Mouse (Mus musculus): Measurements from ENCODE around the gene Gga1.

The Gga1 gene

DNA sequence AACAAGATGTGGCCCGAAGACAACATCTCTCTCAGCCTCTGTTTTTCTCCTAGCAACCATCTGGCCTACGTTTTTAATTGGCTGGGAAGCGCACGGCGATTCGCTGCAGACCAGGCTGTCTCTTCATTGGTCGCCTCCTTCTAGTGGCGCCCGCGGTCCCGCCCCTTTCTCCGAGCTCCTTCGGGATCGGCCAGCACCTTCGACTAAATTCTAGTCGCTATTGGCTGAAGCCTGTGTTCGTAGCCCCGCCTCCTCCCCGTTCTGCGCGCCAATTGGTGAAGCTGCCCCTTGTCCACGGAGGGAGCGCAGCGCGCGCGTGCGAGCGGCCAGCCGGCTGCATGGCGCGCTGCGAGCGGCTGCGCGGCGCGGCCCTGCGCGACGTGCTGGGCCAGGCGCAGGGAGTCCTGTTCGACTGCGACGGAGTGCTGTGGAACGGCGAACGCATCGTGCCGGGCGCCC is 36.7 kb downstream of the Gga1 start, which contains the start of gene Pdxp:
Pdxp (plus strand) TSS at position 288 of the 459 bp plus-strand sequence.
- DNase-seq (ENCODE audit: low spot score in 2 of 2), result peak; percentile 97 to 98

DNA sequence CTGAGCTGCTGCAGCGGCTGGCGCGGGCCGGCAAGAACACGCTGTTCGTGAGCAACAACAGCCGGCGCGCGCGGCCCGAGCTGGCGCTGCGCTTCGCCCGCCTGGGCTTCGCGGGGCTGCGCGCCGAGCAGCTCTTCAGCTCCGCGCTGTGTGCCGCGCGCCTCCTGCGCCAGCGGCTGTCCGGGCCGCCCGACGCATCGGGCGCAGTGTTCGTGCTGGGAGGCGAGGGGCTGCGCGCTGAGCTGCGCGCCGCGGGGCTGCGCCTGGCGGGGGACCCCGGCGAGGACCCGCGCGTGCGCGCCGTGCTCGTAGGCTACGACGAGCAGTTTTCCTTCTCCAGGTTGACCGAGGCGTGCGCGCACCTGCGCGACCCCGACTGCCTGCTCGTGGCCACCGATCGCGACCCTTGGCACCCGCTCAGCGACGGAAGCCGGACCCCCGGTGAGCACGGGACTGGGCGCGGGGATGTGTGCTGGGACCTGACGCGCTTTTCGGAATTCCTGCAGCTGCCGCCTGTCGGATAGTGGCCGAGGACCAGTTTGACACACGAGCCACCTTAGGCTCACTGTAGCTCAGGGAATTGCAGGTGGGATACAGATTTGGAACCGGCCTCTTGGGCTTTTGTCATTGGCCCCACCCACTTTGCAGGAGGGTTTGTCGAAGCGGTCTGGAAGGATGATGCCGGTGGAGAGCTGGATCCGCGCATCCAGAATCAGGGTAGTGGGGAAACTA is 37.3 kb downstream of the Gga1 start:
- no peak for DNase-seq (ENCODE audit: low spot score in 2 of 2)

DNA sequence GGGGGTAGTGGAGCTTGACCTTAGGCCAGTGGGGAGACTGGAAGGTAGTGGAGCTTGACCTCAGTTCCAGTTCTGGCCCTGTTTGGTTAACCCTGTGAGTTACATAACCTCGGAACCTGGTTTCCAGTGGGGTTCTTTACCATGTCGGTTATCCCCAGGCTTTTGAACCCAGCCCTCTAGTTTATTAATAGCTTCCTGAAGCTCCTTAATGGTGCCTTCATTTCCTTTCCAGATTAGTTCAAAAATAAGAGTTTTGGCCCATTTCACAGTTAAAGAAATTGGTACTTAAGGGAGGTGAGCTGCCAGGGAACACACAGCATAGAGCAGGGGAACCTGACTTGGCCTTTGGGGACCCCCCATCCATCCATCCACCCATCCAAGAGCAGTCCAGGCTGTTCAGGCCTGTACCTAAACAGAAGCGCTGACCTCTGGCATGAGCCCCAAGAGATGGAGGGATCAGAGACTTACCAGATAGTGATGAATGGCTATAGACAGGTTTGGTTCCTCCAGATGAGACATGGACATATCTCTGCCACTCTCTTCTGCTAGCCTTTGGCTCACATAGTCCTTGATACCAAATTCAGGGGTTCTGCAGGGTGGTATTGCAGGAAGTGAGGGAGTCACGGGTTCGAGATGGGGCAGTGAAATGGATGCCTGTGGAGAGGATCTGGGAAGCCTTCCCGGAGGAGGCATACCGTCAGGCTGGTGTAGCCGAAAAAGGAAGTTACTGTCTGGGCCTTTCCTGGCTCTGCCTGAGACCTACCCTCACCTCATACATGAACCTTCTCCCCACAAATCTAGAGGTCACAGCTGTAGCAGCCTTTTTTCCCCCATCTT is 38.1 kb downstream of the Gga1 start:
- DNase-seq (ENCODE audit: low spot score in 2 of 2), result no peak

DNA sequence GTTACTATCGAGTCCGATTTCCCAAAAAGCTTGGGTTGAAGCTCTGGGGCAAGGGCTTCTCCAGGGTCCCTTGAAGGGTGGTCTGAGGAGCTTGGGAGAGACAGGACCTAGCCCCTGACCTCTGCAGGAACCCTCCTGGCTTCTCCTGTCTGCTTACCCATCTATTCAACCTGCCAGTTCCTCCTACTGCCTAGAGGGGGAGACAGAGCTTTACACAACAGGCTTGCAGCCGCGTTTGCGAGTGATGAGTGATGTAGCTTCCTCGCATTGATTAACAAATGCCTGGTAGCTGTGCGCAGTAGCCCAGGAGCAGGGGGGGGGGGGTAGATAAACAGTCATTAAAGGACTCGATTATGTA is 38.6 kb downstream of the Gga1 start:
- DNase-seq (ENCODE audit: low spot score in 2 of 2), result peak; percentile 74 to 80

DNA sequence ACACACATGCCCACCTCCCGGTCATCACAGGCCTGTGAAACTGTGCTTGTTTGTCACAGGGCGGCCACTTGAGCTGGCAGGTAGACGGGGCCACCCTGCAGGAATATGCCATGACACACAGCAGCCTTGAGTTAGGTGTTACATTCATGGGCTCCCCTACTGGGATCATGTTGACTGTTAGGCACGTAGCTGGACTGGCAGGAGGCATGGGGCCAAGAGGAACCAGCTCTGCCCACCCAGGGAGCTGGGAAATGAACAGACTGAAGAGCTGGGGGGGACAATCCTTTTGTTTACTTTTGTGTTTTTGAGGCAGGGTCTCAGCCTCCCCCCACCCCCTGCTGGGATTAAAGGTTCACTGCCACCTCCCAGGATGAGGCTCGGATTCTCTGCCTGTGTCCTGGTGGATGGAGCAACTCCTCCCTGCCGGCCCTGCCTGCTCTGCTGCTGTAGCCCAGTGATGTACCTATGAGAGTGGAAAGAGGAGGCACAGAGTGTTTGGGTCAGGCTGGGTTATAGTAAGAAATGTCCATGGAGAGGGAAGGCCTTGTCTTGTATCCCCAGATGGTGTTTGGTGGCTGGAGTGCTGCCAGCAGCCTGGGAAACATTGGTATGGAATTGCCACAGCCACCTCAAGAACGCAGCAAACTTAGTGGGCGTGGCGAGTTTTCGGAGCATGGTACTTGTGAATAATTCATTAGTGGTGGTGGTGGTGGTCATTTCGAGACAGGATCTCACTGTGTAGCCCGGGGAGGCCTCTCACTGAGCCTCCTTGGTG is 39.2 kb downstream of the Gga1 start:
- no peak for DNase-seq (ENCODE audit: low spot score in 2 of 2)

DNA sequence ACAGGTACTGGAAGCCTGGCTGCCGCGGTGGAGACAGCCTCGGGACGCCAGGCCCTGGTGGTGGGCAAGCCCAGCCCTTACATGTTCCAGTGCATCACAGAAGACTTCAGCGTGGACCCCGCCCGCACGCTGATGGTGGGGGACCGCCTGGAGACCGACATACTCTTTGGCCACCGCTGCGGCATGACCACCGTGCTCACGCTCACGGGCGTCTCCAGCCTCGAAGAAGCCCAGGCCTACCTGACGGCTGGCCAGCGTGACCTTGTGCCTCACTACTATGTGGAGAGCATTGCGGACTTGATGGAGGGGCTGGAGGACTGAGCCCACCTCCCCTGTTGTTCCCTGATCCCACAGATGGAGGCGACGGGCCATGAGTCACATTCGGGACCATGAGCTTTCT is 41.1 kb downstream of the Gga1 start:
- no peak for DNase-seq (ENCODE audit: low spot score in 2 of 2)

DNA sequence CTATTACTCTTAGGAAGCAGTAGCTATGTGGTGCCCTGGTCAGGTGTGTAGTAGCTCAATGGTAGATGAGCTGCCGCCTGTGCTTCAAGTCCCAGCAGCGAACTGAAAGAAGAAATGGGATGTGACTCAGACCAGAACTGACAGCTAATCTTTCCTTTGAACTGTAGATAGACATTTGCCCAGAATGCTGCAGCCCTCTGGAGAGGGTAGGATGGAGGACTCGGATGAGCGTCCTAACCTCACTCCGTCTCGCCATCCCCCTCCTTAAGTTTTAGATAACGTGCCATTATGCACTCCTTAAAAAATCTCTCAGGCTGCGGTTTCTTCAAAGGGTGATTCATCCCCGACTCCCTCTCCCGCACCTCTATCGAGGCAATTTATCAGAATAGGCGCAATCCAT is 42.9 kb downstream of the Gga1 start:
- no peak for DNase-seq (ENCODE audit: low spot score in 2 of 2)

DNA sequence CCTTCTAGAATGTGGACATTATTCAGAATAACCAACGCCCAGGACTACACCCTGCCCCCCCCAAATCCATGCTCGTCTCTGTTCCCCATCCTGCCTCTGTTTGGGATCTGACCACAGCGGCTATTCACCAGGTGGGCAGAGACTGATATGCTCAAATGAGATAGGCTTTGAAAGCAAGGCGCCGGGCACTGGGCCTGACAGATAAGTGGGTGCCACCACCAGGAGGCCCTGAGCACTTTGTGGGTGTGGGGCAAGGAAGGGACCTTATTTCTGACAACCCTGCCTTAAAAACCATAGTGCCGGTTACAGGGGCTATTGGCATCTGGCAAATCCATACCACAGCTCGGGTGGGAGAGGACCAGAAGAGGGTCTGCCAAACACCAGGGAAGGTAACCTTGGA is 45.7 kb downstream of the Gga1 start:
- peak; percentile 52 to 59 for DNase-seq (ENCODE audit: low spot score in 2 of 2)

DNA sequence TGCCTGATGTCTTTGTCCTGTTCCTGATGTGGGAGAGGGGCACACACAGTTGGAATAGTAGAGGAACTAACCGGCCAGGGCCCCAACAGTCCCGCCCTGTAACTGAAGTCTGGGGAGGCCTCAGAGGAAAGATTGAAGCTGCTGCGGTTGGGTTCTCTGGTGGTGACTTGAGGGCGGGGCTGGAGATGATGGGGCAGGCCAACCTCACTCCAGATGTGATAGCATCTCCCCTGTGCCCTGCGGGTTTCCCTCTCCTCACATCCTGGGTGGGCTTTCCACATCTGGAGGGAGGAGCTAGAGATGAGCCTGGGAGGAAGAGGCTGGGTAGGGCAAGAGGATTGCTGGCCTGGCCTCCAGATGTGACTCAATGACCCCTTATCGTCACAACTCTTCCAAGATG is 46.6 kb downstream of the Gga1 start:
- peak; percentile 73 for DNase-seq (ENCODE audit: low spot score in 2 of 2)

DNA sequence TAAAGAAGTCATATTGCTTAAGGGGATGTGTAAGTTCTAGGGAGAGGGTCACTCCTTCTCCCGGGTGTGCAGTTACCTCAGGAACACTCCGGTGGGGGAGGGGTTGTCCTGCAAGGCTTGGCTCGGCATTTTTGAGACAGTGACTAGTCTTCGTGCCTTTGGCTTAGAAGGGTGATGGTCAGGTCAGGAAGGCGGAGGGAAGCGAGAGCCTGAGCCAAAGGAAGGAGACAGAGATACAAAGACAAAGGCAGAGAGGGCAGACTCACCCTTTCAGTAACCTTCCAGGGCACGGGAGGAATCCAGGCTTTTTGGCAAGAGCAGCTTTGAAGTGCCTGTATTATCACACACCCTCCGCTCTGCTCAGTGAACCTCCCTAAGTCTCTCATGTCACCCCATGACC is 48.1 kb downstream of the Gga1 start:
- DNase-seq (ENCODE audit: low spot score in 2 of 2), result no peak

DNA sequence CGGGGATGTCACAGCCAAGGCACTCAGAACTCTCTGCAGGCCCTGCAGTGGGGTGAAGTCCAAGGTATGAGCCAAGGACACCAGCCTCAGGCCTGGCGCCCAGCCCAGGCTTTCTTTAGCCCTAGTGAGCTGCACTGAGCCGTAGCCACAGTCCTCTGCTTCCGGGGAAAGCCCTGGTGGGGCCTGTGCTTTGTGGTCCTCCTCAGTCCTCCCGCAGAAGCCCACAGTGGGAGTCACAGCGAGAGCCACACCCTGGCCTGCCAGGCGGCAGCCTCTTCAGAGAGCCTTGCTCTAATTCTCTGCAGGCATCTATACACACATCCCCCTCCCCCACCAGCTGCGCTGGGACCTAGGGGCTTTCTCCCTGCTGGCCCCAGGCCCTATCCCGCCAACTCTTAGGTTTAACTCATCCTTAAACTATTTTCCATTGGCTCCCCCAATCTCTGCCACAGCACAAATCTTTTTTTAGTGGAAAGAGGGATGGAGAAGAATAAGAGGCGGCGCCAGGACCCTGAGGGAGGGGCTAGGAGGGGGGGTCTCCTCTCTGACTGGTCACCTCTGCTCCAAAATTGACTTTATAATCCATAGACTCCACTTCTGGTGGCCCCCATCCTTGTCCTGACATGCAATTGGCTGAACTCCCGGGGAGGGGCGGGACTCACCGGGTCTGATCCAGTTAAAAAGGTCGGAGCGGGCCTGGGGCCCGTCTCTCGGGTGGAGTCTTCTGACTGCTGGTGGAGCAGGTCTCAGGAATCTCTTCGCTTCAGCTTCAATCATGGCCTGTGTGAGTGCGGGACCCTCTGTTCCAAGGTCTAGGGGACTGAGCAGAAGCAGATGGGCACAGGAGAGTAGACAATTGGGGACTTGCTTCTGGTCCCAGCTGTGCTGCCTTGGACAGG is 49.3 kb downstream of the Gga1 start, which contains the start of gene Lgals1:
Lgals1 (plus strand) TSS at position 705 of the 899 bp plus-strand sequence.
- peak; percentile 72 to 75 for DNase-seq (ENCODE audit: low spot score in 2 of 2)

DNA sequence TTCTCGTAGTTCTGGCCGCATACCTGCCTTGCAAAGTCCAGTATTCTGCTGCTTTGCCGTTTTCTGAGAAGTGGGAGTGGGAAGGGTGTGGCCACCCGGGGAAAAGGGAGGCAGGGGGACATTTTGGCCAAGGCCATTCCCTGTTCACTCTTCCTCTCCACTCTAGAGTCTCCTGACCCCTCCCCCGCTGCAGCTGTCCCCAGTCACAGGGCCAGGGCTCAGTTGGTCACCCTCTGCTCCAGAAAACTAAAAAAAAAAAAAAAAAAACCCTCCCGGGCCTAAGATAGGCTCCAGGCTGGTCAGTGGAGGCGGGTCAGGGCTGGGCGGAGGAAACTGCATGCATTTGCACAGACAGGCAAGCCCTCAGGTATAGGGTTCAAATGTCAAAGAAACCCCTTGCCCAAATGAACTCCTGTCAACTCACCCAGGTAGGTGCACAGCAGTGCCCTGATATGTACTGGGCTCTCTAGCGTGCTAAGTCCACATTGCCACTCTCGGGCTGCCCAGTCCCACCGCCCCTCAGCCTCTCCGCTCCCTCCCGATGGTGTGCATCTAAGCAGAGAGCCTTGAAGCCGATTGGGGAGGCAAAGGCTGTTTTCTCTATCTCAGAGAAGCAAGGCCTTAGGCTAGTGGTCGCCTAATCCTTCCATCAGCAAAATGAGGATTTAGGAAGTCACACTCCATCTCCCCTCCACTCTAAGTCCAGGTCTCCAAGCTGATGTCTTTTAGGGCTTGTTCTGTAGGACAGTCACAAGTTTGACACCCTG is 50.2 kb downstream of the Gga1 start:
- DNase-seq (ENCODE audit: low spot score in 2 of 2), result no peak

DNA sequence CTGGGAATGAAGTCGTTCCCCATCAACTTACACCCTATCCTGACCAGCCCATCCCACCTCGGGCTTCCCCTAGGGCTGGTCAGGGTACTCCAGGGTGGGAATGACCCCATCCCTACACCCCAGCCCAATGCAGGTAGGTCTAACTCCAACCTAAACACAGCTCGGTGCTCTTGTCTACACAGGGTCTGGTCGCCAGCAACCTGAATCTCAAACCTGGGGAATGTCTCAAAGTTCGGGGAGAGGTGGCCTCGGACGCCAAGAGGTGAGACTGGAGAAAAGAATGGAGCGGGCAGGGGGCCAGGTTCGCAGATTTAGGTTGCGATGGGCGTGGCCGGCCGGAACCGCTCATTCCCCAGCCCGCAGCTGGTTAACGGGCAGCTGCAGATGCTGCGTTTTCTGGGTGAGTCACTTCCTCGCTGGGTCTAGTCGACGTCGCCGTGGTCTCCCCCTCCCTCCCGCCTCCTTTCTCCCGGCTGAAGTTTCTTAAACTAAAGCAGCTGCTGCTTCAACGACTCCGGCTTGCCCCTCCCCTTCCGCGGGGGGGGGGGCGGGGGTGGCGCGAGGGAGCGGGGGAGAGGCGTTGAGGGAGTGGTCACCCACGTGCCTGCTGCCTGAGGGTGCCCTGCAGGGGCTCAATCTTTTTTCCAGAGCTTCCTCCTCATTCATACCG is 50.9 kb downstream of the Gga1 start:
- peak; percentile 89 to 90 for DNase-seq (ENCODE audit: low spot score in 2 of 2)

DNA sequence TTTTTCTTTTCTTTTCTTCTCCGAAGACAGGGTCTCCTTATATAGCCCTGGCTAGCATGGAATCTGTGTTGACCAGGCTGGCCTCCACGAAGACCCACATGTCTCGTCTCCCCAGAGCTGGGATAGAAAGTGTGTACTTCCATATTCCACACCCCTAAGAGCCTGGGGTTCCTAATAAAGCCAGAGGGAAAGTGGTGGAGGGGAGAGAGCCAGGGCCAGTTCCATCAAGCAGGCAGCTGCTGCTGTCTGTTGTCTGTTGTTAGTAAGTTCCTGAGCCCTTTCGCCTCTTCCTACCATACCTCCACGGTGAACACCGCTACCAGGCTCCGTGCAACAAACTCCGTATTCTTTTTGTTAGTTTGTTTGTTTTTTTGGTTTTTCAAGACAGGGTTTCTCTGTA is 51.5 kb downstream of the Gga1 start:
- no peak for DNase-seq (ENCODE audit: low spot score in 2 of 2)

DNA sequence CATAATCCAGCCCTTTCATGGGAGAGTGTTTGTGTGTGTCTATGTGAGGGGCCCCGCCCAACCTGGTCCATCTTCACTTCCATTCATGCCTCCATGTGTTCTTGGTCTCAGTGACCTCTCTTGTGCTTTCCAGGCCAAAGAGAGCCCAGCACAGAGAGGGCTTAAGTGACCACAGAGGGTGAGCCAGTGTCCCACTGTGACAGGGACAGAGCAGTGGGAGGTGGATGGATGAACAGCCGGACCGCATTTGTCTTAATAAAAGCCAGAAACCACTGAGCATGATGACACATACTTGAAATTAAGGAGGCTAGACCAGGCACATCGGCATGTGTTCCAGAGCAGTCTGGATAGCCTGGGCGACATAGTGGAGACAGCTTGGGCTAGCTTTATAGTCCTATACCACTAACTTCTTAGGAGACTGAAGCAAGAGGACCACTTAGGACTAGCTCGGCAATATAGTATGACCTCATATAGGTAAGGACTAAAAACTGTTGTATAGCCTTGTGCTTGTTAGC is 53.3 kb downstream of the Gga1 start:
- no peak for DNase-seq (ENCODE audit: low spot score in 2 of 2)

DNA sequence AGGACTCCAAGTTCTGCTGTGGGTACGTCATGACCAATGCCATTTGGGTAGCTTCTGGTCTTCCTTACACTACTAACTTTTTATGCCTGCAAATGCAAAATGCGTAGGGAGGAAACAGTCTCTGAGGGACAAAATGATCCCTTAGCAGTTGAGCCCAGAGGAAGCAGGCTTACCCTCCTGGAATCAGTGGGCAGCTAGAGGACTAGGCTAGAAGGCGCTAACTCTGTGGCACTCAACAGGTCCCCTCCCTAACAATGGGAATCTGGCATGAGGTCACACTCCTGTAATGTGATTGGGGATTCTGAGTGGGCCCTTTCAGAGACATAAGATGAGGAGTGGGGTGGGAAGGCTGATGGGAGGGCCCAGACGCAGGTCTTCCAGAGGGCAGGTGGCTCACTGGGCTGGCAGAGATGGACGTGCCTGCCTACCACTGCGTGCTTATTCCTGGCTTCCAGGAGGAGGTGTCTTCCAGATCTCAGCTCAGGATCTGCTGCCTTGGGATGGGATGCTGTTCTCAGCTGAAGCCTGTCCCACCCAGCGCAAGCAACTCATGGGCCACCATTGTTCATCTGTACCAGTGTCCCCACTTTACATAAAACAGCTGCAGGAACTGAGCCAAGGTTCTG is 53.9 kb downstream of the Gga1 start:
- no peak for DNase-seq (ENCODE audit: low spot score in 2 of 2)

DNA sequence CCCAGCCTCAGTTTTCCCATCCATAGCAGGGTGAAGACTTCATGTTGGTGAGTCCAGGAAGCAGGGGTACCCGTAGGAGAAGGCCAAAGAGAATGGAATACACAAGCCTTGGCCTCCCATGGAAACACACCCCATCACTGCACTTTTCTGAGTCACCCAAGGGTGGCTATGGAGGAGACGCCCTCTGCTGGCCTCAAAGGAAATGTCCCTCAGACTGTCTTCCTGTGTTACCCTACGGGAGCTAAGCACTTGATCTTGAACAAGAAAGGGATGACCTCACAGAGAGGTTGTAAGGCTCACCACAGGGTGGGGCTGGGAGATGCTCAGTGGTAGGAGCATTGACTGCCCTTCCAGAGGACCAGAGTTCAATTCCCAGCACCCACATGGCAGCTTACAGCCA is 54.6 kb downstream of the Gga1 start:
- peak; percentile 65 to 67 for DNase-seq (ENCODE audit: low spot score in 2 of 2)

DNA sequence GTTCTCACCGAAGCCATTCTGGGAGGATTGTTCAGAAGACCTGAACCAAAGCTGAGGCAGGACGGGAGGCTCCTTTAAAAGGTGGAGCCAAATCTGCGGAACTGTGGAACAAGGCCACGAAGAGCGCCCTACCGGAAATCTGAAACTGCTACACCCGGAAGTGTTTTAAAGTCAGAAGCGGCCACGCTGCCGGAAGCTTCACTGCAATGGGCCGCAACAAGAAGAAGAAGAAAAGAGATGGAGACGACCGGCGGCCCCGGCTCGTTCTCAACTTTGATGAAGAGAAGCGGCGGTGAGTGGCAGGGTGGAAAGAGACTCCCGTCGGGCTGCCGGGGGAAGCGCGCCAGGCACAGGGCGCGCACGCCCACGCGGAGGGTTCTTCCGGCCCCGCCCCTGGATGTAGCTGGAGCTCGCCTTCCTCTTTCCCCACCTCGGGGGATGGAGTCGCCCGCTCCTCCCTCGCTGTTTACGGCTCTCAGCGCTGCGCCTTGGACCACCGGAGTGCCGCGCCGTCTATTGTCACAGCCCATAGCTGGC is 57.9 kb downstream of the Gga1 start, which contains the start of gene Nol12:
Nol12 (plus strand) TSS at position 150 of the 537 bp plus-strand sequence.
- DNase-seq (ENCODE audit: low spot score in 2 of 2), result peak; percentile 78 to 82

DNA sequence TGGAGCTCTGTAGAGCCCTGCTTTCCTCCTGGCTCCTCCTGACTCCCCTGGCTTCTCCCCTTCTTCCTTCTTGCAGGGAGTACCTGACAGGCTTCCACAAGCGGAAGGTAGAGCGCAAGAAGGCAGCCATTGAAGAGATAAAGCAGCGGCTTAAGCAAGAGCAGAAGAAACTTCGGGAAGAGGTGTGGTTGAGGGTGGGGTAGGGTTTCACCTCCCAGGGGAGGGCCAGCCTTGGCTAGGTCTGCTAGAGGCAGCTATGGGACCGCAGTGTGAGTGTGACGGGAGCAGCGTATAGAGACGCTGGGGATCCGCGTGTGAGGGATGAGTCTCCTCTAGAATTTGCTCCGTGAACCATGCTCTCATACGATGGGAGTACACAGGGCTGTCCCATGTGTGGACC is 59.4 kb downstream of the Gga1 start:
- DNase-seq (ENCODE audit: low spot score in 2 of 2), result no peak

Measured in spleen, postnatal 36 days (tissue).